Mouse (Mus musculus) olfactory bulb, adult 2 months (tissue): Measurements from ENCODE around the gene Sf3b1. TPM values are rescaled to one million over a fixed set of nuclear protein-coding genes. Genes with fewer than 3 reads are reported as not detected.
A peak's percentile ranks its signal among the peaks of the same experiment; 100 is the strongest.

Experiments used
- H3K27ac ChIP-seq: fragments of 200-500 bp; 2 replicates; pipeline ENCODE4 v1.5.1; 2012; ENCODE audit warnings: low read depth, low read length; ENCODE audit not compliant: insufficient read depth
- H3K4me1 ChIP-seq: fragments of 200-500 bp; 2 replicates; pipeline ENCODE4 v1.6.1; 2012; ENCODE audit warnings: low read length; ENCODE audit not compliant: control insufficient read depth, insufficient read depth
- H3K4me3 ChIP-seq: fragments of 200-500 bp; 2 replicates; pipeline ENCODE4 v1.5.1; 2012; ENCODE audit warnings: mild to moderate bottlenecking, low read depth, low read length, moderate library complexity; ENCODE audit not compliant: insufficient read depth
- CTCF ChIP-seq: fragments of 200-500 bp; IDR thresholded peaks from 2 replicates; pipeline ENCODE4 v1.5.1; 2012; ENCODE audit warnings: low read depth, mild to moderate bottlenecking, low read length, moderate library complexity; ENCODE audit not compliant: insufficient read depth
- POLR2A ChIP-seq: fragments of 200-500 bp; IDR thresholded peaks from 2 replicates; pipeline ENCODE4 v1.6.1; 2012; ENCODE audit warnings: mild to moderate bottlenecking, low read depth, low read length, moderate library complexity; ENCODE audit not compliant: insufficient read depth
- WGBS: fragments of 180-500 bp; shearing (Covaris S2); methylation state at CpG from one replicate; pipeline ENCODE4 v1.1.7; 2018; 5-methylcytosine and 5-hydroxymethylcytosine counted together
- polyA plus RNA-seq: library from polyadenylated mRNA; stranded (reverse); fragments of >200 nt; gene quantifications from 2 replicates; pipeline ENCODE4 v1.2.4, GENCODE M21; 2012; ENCODE audit warnings: low replicate concordance; ENCODE audit not compliant: missing spikeins, insufficient read depth, insufficient read length

Sf3b1 gene
- polyA plus RNA-seq, 1 experiment, result 306 TPM

DNA sequence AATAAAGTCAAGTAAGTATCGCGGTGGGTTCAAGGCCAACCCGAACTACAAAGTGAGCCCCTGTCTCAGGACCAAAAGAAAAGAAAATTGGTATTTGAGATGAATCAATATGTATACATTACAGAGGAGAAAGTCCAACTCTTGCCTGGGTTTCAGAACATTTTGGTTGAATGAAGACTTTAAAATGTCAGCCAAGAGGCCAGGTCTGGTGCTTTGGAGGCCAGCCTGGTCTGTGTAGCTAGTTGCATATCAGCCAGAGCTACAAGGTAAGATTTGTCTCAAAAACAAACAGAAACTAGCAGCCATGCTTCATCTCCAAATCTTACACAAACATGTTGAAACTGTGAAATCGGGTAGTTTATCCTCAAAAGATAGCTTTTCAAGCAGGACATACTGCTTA is 26.3 kb upstream of the Sf3b1 start:
- Histone ChIP-seq H3K4me1 (peaks cover 3% of the 10 kb centered on the region; the same call in 1 of the 2 replicates), H3K4me3 (no peak overlapping the region), H3K27ac (no peak overlapping the region)
- TF ChIP-seq POLR2A (no peak), CTCF (no peak)
- WGBS, result 61% methylated on average over 4 of the region's 4 CpGs

DNA sequence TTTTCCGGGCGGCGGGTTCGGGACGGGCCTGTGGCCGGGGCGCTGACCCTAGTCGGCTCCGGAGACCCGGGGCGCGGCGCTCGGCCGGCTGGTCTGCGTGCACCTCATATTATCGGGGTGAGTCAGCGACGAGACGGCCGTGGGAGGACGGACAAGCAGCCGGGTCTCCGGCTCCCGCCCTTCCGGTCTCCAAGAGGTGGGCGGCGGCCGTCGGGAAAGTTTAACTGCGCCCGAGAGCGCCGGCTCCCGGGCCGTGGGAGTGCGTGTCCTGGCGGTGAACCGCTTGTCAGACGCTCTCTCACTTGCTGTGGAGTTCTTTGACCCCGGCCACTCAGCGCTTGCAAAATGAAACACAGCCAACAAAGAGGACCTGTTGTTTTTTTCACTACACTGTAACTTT is 25.7 kb upstream of the Sf3b1 start:
- Histone ChIP-seq H3K4me1 (peaks cover 3% of the 10 kb centered on the region; the same call in 1 of the 2 replicates), H3K4me3 (peak overlapping the region; percentile 76), H3K27ac (peak overlapping the region; percentile 76)
- 0% methylated on average over 42 of the region's 42 CpGs for WGBS
- TF ChIP-seq POLR2A (no peak), CTCF (no peak)

DNA sequence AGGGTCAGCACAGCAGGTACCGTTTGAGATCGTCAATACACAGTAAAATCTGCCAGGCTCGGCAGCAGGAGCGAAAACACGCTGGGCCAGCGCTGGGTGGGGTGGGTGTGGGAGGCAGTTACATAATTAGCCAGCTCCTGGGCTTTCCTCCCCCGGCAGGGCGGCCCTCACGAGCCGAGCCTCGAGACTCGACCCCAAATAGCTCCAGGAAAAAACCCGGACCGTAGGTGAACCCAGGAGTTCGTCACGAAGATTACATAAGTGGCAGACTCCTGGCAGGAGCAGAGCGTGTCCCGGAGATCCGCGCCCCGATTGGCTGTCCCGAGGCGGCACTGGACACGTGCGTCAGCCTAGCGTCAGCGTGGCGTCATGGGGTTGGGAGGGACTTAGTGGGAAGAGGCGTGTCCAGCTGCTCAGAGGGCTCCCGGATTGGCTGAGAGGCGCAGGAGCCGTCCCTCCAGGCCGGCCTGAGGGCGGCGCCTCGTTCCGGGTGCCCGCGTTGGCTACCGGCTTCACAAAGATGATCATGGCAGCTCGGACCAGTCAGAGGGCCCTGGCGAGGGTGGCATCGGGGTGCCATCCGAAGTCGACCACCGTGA is 25.2 kb upstream of the Sf3b1 start, which contains the start of gene Coq10b:
Gene Coq10b (plus strand): TSS at position 416 of the 599 bp plus-strand sequence.
- peak within 1 kb of the TSS; percentile 76 for H3K4me3 ChIP-seq
- peaks cover 3% of the 10 kb centered on the region; the same call in 1 of the 2 replicates for H3K4me1 ChIP-seq
- peak; percentile 60 for TF ChIP-seq POLR2A
- TF ChIP-seq CTCF, result no peak
- WGBS, result under 1% methylated on average over 46 of the region's 46 CpGs
- peak within 1 kb of the TSS; percentile 95 for H3K27ac ChIP-seq

DNA sequence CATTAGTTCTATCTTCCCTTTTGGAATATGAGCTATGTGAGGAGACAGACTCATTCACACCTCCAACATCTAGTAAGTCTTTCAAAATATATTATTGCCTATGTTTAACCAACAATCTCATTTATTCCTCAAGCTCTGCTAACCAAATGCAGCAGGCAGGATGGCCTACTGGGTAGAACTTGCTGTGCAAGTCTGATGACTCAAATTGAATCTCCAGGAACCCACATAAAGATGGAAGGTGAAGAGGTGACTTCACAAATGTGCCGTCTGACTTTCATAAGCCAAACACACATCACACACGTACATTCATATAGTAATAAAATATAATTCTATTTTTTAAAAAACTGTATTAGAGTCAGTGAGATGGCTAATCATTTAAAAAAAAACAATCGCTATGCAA is 24.4 kb upstream of the Sf3b1 start:
- Histone ChIP-seq H3K4me1 (no peaks in the 10 kb centered on the region), H3K4me3 (no peak overlapping the region), H3K27ac (no peak overlapping the region)
- no peak for TF ChIP-seq POLR2A
- TF ChIP-seq CTCF, result no peak
- WGBS, result 77% methylated on average over 3 of the region's 3 CpGs

DNA sequence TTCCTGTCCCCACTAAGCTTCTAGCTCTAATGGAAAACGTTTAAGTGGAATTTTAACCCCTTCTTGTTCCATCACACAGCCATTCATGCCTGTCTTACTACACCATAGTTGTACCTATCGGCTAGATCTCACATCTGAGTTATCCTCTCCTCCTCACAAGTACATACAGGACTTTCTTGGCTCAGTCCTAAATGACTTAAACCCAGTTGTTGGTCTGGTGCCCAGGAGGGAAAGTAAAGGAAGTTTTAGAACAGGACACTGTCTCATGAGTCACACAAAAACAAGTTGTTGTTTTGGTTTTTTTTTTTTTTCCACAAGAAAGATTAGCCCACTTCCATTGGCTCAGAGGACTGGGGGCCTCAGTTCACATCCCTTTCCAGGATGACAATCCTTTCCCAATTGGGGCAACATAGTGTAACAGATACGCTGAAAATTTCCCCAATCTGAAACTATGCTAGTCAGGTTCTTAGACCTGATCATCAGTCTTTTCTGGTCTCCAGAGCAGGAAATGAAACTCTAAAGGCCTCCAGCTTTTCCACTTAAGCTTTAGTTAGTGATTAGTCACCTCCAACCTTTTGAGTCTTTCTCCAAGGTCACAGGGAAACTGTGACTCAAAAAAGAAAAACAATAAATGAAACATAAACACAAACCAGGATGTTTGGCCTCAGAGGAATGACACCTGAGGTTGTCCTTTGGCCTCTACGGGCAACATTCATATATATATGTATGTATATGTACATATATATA is 21.7 kb upstream of the Sf3b1 start:
- no peak overlapping the region for H3K27ac ChIP-seq
- TF ChIP-seq CTCF (no peak), POLR2A (no peak)
- 71% methylated on average over 4 of the region's 4 CpGs for WGBS
- no peak overlapping the region for H3K4me3 ChIP-seq
- no peaks in the 10 kb centered on the region for H3K4me1 ChIP-seq

DNA sequence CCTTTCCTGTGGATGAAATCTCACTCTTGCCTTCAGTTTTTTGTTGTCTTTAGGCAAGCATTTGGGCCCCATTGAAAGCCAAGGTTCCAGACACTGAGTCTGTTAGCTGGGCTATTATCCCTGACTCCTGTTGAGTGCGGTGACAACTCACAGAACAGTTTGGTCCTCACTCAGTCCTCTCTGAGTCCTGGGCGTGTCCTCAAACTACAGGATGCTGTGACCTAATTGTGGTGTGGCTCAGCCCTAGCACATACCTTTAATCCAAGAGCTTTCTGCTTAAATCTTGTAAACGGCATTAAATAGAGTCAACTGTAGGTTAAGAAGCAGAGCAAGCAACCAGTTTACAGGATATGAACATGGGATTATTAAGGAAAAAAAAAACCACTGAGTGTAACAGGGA is 15.9 kb upstream of the Sf3b1 start:
- WGBS, result 85% methylated on average over 3 of the region's 3 CpGs
- no peak for TF ChIP-seq POLR2A
- TF ChIP-seq CTCF, result no peak
- Histone ChIP-seq H3K4me1 (no peaks in the 10 kb centered on the region), H3K4me3 (no peak overlapping the region), H3K27ac (no peak overlapping the region)

DNA sequence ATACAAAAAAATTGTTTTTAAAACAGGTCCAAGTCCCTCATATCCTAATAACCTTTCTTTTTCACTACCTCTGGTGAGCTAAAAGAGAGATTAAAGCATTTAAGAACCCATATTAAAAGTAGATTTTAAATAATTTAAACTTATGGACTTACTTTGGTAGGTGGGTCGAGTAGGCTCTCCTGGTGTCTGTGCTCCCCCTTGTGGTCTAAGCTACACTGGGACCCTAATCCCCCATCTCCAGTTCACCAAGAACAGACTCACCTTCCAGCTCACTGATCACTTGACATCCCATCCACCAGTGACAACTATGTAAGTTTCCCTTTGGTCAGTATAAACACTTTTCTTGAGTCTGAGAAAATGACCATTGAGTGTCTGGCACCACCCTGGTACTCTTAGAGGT is 15.0 kb upstream of the Sf3b1 start:
- WGBS, result 67% methylated on average over 1 of the region's 1 CpGs
- no peak for TF ChIP-seq CTCF
- TF ChIP-seq POLR2A, result no peak
- no peak overlapping the region for H3K27ac ChIP-seq

DNA sequence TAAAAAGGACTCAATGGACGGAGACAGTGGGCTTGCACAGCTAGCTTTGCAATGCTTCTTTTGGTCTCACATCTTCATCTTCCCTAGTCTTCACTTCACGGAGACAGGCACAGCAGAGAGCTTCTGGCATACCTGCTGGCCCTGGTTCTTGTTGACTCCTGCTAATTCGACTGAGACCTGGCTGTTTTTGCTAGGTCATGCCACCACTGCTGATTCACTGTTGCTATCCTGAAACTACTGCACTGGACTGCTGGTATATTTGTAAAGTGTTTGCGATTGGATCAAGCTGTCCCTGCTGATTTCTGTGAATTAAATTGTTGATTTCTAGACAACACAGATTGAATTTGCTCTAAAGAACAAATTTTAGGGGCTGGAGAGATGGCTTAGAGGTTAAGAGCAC is 14.4 kb upstream of the Sf3b1 start:
- Histone ChIP-seq H3K4me3 (no peak overlapping the region), H3K27ac (no peak overlapping the region), H3K4me1 (no peaks in the 10 kb centered on the region)
- TF ChIP-seq CTCF (no peak), POLR2A (no peak)
- 95% methylated on average over 4 of the region's 4 CpGs for WGBS

More for the DNA sequence above, 15.0 kb upstream of the Sf3b1 start:
- H3K4me1 ChIP-seq, result no peaks in the 10 kb centered on the region
- H3K4me3 ChIP-seq, result no peak overlapping the region

DNA sequence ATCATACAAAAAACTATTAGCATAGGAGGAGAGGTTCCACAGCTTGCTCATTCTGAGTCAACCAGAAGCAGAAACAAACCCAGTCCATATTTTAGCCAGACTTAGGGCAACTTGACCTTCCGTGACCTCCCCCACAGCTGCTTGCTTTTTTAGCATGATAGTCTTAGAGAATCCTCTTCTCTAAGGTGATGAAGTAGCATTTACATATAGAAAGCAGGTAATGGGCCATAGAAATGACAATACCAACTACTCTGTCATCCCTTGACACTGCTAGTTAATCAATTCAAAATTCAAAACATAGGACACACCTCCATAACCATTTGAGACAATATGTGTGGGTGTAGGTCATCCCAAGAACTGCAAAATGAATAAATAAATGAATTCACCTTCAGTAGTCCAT is 12.7 kb upstream of the Sf3b1 start:
- no peaks in the 10 kb centered on the region for H3K4me1 ChIP-seq
- TF ChIP-seq POLR2A (no peak), CTCF (no peak)
- no peak overlapping the region for H3K27ac ChIP-seq
- H3K4me3 ChIP-seq, result no peak overlapping the region
- 95% methylated on average over 1 of the region's 1 CpGs for WGBS
